Mouse (Mus musculus): Measurements from ENCODE around the gene Zfp451.
A peak's percentile ranks its signal among the peaks of the same experiment; 100 is the strongest.
"Not testable (repeated sequence)": the region's sequence is repeated elsewhere in the genome, so short reads cannot be mapped to it uniquely, and the experiment has no call there.

The Zfp451 gene

DNA sequence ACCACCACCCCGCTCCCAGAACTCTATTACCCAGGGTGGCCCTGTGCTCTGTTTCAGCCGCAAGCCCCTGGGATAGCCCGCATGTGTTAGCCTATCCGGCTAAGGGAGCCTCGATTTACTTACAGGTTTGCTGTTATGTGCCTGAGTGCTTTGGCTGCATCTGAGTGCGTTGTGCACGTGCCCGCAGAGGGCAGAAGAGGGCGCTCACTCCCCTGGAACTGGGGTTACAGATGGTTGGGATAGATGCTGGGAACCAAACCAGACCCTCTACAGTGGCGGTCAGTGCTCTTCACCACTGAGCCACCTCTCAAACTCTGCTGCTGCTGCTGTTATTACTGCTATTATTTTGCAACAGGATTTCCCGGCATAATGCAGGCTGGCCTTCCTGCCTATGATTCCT lies 65.3 kb downstream of the Zfp451 start:
- Histone ChIP-seq H3K36me3 (ENCODE audit: control insufficient read depth, insufficient read depth, low read length, poor library complexity, severe bottlenecking) (no peaks in the 10 kb centered on the region), H3K27me3 (ENCODE audit: control insufficient read depth, insufficient read depth, low read length, poor library complexity, severe bottlenecking) (no peaks in the 10 kb centered on the region)
- DNase-seq (ENCODE audit: low read depth, low spot score): no peak

DNA sequence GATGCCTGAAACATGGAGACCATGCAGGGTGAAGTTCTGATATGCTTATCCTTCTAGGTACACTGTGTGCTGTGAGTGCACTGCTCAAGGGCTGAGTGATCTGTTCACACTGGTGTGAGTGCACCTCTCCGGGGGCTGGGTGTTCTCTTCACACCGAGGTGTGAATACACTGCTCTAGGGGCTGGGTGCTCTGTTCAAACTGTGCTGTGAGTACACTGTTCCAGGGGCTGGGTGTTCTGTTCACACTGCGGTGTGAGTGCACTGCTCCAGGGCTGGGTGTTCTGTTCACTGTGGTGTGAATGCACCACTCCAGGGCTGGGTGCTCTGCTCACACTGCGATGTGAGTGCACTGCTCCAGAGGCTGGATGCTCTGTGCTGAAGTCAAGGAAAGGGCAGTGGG lies 68.5 kb downstream of the Zfp451 start:
- no peaks in the 10 kb centered on the region for H3K27me3 ChIP-seq (ENCODE audit: control insufficient read depth, insufficient read depth, low read length, poor library complexity, severe bottlenecking)
- H3K36me3 ChIP-seq (ENCODE audit: control insufficient read depth, insufficient read depth, low read length, poor library complexity, severe bottlenecking): no peaks in the 10 kb centered on the region
- no peak for DNase-seq (ENCODE audit: low read depth, low spot score)

DNA sequence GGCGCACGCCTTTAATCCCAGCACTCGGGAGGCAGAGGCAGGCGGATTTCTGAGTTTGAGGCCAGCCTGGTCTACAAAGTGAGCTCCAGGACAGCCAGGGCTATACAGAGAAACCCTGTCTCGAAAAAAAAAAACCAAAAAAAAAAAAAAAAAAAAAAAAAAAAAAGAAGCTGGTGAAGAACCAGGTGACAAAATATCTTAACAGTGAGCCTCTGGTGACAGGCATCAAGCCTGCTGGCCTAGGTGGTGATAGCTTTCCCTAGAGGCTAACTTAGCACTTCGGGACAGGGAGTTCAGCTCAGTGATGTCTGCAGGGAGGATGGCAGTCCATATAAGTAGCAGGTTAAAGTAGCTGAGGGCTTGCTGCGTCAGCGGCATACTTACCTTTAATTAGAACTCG lies 69.6 kb downstream of the Zfp451 start:
- not testable (repeated sequence) for DNase-seq (ENCODE audit: low read depth, low spot score); H3K36me3 ChIP-seq (ENCODE audit: control insufficient read depth, insufficient read depth, low read length, poor library complexity, severe bottlenecking); H3K27me3 ChIP-seq (ENCODE audit: control insufficient read depth, insufficient read depth, low read length, poor library complexity, severe bottlenecking)

DNA sequence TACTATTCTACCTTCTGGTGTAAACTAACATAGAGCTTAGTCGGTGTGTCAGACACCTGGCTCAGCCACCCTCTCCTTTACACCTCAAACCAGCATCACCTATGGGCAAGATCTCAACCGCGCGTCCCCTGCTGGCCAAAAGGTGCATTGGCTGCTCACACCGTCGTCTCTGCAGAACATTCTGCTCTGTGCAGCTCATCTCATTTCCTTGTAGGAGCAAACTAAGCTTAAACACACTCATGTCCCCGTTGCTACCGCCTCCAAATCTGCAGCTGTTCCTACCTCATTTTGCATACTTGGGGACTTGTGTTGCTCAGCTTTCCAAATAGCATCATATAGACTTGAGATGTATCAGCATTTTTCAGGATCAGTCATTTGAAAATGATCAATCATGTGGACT lies 71.5 kb downstream of the Zfp451 start:
- Histone ChIP-seq H3K36me3 (ENCODE audit: control insufficient read depth, insufficient read depth, low read length, poor library complexity, severe bottlenecking) (no peaks in the 10 kb centered on the region), H3K27me3 (ENCODE audit: control insufficient read depth, insufficient read depth, low read length, poor library complexity, severe bottlenecking) (no peaks in the 10 kb centered on the region)
- peak; percentile 59 for DNase-seq (ENCODE audit: low read depth, low spot score)

DNA sequence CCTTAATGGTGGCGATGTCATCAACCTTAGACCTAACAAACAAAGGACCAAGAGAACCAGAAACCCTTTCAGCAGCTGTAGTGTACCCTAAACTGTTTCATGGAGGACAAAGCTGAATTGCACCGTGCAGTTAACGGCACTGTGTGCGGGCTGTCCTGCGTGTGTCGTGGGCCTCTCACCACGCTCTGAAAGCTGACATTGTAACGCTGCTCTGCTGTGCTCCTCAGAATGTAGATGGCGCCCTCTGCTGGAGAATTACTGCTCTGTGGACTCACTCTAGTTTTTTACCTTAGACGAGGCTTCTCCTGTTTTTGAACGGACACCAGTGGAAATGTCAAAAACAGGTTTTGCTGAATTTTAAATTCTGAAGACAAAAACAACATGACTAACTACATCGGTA lies 75.1 kb downstream of the Zfp451 start:
- peak; percentile 84 for DNase-seq (ENCODE audit: low read depth, low spot score)
- Histone ChIP-seq H3K36me3 (ENCODE audit: control insufficient read depth, insufficient read depth, low read length, poor library complexity, severe bottlenecking) (0 out of 2 replicates have a peak, but pooled peaks cover 3% of the 10 kb centered on the region), H3K27me3 (ENCODE audit: control insufficient read depth, insufficient read depth, low read length, poor library complexity, severe bottlenecking) (no peaks in the 10 kb centered on the region)

DNA sequence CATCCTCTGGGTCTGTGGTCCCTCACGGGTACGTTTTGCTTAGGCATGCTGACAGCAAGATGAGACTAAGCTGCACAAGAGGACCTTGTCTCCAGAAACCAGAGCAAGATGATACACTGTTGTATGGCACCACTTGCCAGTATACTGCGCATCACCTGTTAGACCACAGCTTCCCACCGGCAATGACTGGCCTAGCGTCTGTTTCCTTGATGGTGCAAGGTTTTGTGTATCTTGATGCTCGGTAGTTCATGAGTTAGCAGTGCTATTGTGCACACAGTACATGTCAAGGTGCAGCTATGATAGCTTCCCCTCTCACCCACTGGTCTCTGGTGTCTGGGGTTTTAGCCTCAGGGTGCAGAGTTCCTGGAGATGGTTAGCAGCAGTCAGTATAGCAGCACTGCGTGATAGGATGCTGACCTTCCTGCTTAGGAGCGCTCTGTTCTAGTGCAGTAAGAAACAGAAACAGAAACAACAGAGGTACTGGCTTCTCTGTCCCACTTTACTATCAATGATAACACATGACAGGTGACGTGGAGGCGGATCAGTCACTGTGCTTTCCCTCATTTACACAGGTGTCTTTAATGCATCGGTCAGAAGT lies 75.6 kb downstream of the Zfp451 start:
- DNase-seq (ENCODE audit: low read depth, low spot score): no peak
- Histone ChIP-seq H3K27me3 (ENCODE audit: control insufficient read depth, insufficient read depth, low read length, poor library complexity, severe bottlenecking) (no peaks in the 10 kb centered on the region), H3K36me3 (ENCODE audit: control insufficient read depth, insufficient read depth, low read length, poor library complexity, severe bottlenecking) (0 out of 2 replicates have a peak, but pooled peaks cover 3% of the 10 kb centered on the region)

DNA sequence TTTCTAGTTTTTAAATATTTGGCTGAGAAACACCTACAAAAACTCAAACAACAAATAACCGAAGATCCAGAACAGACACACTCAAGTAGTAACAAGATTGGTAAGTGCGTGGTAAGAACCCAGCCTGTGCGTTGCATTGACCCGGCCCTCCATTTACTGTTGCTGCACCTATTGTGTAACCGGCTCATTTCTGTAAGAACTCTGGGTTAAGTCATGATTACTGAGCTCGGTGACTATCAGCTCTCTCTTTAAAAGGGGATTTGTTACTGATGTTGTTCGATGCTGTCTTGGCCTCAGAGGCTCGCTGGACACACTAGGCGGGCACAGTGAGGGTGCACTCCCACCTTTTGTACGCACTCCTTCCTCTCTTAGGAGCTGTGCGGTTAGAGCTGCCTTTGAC lies 76.1 kb downstream of the Zfp451 start:
- Histone ChIP-seq H3K27me3 (ENCODE audit: control insufficient read depth, insufficient read depth, low read length, poor library complexity, severe bottlenecking) (no peaks in the 10 kb centered on the region), H3K36me3 (ENCODE audit: control insufficient read depth, insufficient read depth, low read length, poor library complexity, severe bottlenecking) (0 out of 2 replicates have a peak, but pooled peaks cover 3% of the 10 kb centered on the region)
- DNase-seq (ENCODE audit: low read depth, low spot score): no peak

DNA sequence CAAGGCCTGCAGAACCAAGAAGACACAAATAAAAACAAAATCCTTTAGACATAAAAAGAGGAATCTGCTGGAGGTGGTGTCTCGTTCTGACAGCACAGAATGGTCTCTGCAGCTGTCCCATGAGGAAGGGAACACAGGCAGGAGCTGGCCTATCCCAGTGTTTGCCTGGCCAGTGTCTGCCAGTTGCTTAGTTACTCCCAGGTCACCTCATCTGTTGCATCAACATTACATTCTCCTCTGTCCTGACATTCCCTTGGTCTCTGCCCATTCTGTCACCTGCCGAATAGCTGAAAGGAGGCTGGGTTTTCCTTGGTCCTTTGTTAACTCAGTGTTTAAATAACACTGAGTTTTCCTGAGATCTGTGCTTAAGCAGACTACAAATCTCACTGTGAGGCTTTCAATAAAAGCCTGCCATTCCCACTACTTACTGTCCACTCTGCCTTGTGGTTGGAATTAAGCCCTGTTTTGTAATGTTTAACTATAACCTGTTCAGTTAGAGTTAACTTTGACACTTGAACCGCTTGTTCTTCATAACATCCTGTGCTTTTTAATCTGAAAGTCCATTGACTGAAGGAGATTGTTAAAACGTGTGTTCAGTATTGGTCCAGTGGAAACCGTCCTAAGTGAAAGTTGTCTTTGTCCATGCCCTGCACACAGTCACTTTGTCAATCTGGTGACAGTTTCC lies 80.3 kb downstream of the Zfp451 start:
- Histone ChIP-seq H3K27me3 (ENCODE audit: control insufficient read depth, insufficient read depth, low read length, poor library complexity, severe bottlenecking) (no peaks in the 10 kb centered on the region), H3K36me3 (ENCODE audit: control insufficient read depth, insufficient read depth, low read length, poor library complexity, severe bottlenecking) (0 out of 2 replicates have a peak, but pooled peaks cover 5% of the 10 kb centered on the region)
- no peak for DNase-seq (ENCODE audit: low read depth, low spot score)

DNA sequence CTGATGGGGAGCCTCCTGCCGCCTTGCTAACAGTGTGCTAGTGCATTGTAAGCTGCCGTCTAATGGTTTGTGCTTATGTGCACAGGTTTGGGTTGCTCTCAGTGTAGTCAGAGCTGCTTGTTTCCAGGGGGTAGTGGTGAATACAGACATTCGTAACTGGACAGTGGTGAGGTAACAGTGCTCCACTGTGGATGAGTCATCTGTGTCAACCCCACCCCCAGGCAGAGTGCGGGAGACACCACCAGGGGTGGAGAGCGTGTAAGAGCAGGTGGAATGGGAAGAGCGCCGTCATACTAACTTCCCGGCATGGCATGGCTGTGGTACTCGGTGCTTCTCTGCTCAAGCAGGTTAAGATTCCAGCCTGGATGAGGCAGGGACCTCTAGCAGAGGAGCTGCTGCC lies 81.4 kb downstream of the Zfp451 start:
- no peak for DNase-seq (ENCODE audit: low read depth, low spot score)
- Histone ChIP-seq H3K27me3 (ENCODE audit: control insufficient read depth, insufficient read depth, low read length, poor library complexity, severe bottlenecking) (no peaks in the 10 kb centered on the region), H3K36me3 (ENCODE audit: control insufficient read depth, insufficient read depth, low read length, poor library complexity, severe bottlenecking) (0 out of 2 replicates have a peak, but pooled peaks cover 5% of the 10 kb centered on the region)

DNA sequence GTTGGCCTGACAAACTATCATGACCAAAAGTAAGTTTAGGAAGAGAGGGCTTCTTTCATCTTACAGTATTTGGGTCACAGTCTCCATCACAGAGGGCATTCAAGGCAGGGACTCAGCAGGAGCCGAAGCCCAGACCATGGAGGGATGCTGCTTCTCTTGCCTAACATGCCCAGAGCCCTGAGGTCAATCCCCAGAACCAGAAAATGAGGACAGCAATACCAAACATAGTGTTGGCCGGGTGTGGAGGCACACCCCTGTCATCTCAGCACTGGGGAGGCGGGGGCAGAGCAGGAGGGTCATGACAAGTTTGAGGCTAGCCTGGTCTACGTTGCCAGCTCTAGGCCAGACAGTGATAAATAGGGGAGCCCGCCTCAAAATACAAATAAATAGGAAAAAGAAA lies 89.3 kb downstream of the Zfp451 start:
- H3K36me3 ChIP-seq (ENCODE audit: control insufficient read depth, insufficient read depth, low read length, poor library complexity, severe bottlenecking): no peaks in the 10 kb centered on the region
- no peak for DNase-seq (ENCODE audit: low read depth, low spot score)

DNA sequence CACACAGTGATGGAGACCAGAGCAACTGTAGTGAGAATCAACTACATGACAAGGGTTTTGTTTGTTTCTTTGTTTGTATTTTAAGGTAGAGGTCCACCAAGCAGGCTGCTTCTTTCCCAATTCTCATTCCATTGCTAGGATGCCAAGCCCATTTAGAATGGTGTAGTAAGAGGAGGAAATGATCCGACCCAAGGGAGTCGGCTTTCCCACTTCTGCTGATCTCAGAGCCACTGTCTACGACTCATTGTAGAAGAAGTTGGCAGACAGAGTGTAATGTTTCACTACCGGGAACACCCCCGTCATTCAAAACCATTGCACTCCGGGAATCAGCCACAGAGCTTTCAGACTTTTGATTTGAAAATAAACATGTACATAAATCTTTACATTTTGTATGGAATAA lies 89.9 kb downstream of the Zfp451 start:
- no peaks in the 10 kb centered on the region for H3K36me3 ChIP-seq (ENCODE audit: control insufficient read depth, insufficient read depth, low read length, poor library complexity, severe bottlenecking)
- no peaks in the 10 kb centered on the region for H3K27me3 ChIP-seq (ENCODE audit: control insufficient read depth, insufficient read depth, low read length, poor library complexity, severe bottlenecking)
- no peak for DNase-seq (ENCODE audit: low read depth, low spot score)

More for the DNA sequence above, 89.3 kb downstream of the Zfp451 start:
- no peaks in the 10 kb centered on the region for H3K27me3 ChIP-seq (ENCODE audit: control insufficient read depth, insufficient read depth, low read length, poor library complexity, severe bottlenecking)

DNA sequence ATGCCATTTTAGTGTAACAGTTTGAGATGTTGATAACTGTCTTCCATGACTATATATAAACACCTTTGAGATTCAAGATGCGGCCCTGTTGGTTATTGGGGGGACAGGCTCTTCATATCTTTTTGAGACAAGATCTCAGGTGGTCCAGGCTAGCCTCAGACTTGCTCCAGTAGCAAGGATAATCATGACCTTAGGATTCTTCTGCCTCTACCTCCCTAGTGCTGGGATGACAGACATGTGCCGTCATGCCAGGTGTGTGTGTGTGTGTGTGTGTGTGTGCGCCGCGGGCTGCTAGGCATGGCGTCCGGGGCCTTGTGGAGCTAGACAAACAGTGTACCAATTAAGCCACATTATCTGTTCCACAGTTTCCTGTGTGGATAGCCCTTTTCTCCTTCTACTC lies 93.4 kb downstream of the Zfp451 start:
- Histone ChIP-seq H3K27me3 (ENCODE audit: control insufficient read depth, insufficient read depth, low read length, poor library complexity, severe bottlenecking) (no peaks in the 10 kb centered on the region), H3K36me3 (ENCODE audit: control insufficient read depth, insufficient read depth, low read length, poor library complexity, severe bottlenecking) (no peaks in the 10 kb centered on the region)
- no peak for DNase-seq (ENCODE audit: low read depth, low spot score)

DNA sequence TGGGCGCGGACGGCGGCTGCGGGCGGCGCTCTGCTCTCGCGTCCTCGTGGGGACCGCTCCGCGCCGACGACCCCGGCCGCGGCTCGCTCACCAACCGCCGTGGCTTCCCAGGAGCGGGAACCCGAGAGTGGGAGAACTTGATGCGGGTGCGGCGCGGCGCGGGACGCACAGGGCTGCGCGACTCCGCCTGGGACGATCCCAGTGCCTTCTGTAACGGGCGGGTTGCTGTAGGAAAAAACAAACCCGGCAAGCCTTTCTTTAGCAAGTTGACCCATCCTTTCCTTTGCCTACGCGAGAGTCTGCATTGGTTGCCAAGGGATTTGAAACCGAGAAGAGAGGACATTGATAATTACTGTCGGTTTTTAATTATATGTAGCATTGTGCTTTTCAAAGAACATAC lies 94.2 kb downstream of the Zfp451 start:
- H3K27me3 ChIP-seq (ENCODE audit: control insufficient read depth, insufficient read depth, low read length, poor library complexity, severe bottlenecking): no peaks in the 10 kb centered on the region
- no peak for DNase-seq (ENCODE audit: low read depth, low spot score)
- H3K36me3 ChIP-seq (ENCODE audit: control insufficient read depth, insufficient read depth, low read length, poor library complexity, severe bottlenecking): no peaks in the 10 kb centered on the region

DNA sequence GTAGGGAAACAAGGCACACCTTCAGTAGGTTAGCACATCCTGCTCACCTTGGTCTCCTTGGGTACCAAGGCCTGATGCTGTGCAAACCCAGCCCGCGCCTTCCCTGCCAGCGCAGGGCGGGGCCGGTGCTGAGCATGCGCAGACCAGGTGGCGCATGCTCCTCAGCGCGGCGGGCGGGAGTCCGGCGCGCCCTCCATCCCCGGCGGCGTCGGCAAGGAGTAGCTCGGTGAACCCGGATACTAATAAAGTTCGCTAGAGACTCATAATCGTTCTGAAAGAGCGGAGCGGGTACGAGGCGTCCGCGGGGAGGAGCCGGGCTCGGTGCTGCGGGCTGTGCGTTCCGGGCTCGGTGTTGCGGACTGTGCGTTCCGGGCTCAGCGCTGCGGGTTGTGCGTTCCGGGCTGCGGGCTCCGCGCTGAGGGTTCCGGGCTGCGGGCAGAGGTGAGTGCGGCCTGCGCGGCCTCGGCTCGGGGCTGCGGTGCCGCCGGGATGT lies 94.6 kb downstream of the Zfp451 start, which contains the start of gene Rab23:
Rab23 (plus strand) TSS at position 155 of the 493 bp plus-strand sequence.
- no peaks in the 10 kb centered on the region for H3K36me3 ChIP-seq (ENCODE audit: control insufficient read depth, insufficient read depth, low read length, poor library complexity, severe bottlenecking)
- peak; percentile 87 for DNase-seq (ENCODE audit: low read depth, low spot score)

DNA sequence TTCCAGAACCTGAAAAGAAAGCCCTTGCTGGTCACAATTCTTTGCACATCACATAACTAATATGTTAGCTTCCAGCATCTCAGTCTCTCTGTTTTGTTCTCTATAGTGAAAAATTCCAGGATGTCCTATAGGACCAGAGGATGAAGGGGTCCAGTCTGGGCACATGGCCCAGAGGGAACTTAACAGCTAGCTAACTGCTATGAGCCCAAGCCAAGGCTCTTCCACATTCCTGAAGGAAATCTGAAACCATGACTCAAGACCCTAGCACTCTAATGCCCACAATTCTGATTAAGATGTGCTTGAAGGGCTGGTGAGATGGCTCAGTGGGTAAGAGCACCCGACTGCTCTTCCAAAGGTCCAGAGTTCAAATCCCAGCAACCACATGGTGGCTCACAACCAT lies 96.8 kb downstream of the Zfp451 start:
- Histone ChIP-seq H3K36me3 (ENCODE audit: control insufficient read depth, insufficient read depth, low read length, poor library complexity, severe bottlenecking) (no peaks in the 10 kb centered on the region), H3K27me3 (ENCODE audit: control insufficient read depth, insufficient read depth, low read length, poor library complexity, severe bottlenecking) (no peaks in the 10 kb centered on the region; the same call in 1 of the 2 replicates)
- no peak for DNase-seq (ENCODE audit: low read depth, low spot score)

More for the DNA sequence above, 94.6 kb downstream of the Zfp451 start, which contains the start of gene Rab23:
- no peaks in the 10 kb centered on the region; the same call in 1 of the 2 replicates for H3K27me3 ChIP-seq (ENCODE audit: control insufficient read depth, insufficient read depth, low read length, poor library complexity, severe bottlenecking)

Measured in splenic B cell, adult 2 months (primary cell).